8 mouse cellular contexts compared by ENCODE assay signal in the genomic region with DNA sequence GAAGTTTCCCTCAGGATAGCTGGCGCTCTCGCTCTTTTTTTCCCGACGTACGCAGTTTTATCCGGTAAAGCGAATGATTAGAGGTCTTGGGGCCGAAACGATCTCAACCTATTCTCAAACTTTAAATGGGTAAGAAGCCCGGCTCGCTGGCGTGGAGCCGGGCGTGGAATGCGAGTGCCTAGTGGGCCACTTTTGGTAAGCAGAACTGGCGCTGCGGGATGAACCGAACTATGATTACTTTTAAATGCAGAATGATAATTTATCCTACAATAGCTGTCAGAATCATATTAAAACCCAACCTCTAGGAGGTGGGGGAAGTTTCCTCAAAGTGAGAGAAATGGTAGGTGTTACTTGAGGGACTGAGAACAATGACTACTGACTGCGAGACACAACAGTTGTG.
A peak's percentile ranks its signal among the peaks of the same experiment; 100 is the strongest.
DNase-seq lines count a peak whose midpoint lies in the region.
"Not testable (repeated sequence)": the region's sequence is repeated elsewhere in the genome, so short reads cannot be mapped to it uniquely, and the experiment has no call there.

No protein-coding gene starts in this region.

- intact Hi-C loops in heart, postnatal 25 days (cut with DNase I); left cerebral cortex, postnatal 36 days (cut with DNase I): not testable (repeated sequence)

- peak; percentile 52 for DNase-seq in adrenal gland, adult 8-10 months
- peak; percentile 56 for DNase-seq in gastrocnemius, adult 18-20 months (ENCODE audit: low spot score)
- peak; percentile 61 for DNase-seq in heart, postnatal 25 days (ENCODE audit: low spot score)
- peak; percentile 65 to 85 for DNase-seq in layer of hippocampus, adult 18-20 months (ENCODE audit: low spot score in 2 of 2)
- peak; percentile 89 for DNase-seq in left cerebral cortex, postnatal 36 days (ENCODE audit: low spot score in 2 of 2)
- peak; percentile 80 for DNase-seq in ovary, postnatal 10 days (ENCODE audit: low spot score)
- peak; percentile 33 for DNase-seq in testis, postnatal 14 days (ENCODE audit: low spot score)
- peak; percentile 43 to 83 for DNase-seq in urinary bladder, postnatal 36 days (ENCODE audit: low spot score in 2 of 2)

Comparison
In these comparisons a context has a peak if more than half of its experiments do, and no peak if none do; other contexts are left out.
1. Peak in every context shown above with its lines: DNase-seq.
2. DNase-seq: peak in every context shown above with its lines; median percentile 89 in left cerebral cortex, postnatal 36 days; 80 in ovary, postnatal 10 days; 75 in layer of hippocampus, adult 18-20 months; 63 in urinary bladder, postnatal 36 days; 61 in heart, postnatal 25 days; 56 in gastrocnemius, adult 18-20 months; 52 in adrenal gland, adult 8-10 months; 33 in testis, postnatal 14 days.